Mouse (Mus musculus) adipocyte (in vitro differentiated cells): ENCODE data around the gene Ttc4.
A peak's percentile ranks its signal among the peaks of the same experiment; 100 is the strongest.

Source experiments
- DNase-seq: peaks from one replicate; pipeline ENCODE4 v3.0.0-alpha.2; 2016; ENCODE audit warnings: low spot score

Ttc4 gene

GRCm38 (mm10) chr4:106614180-106614797, 64.5 kb downstream of the Ttc4 start:
- DNase-seq, result peak; percentile 44

- DNase-seq, result no peak
Measured at GRCm38 (mm10) chr4:106613560-106613959, 65.2 kb downstream of the Ttc4 start.

- DNase-seq, result no peak
Measured at GRCm38 (mm10) chr4:106613105-106613504, 65.6 kb downstream of the Ttc4 start.
